Mouse (Mus musculus) frontal cortex, postnatal 36 days (tissue): ENCODE measurements at regions not wholly inside any gene's neighbourhood (a gene's known extent, or its start where the extent isn't known, plus 50 kb on each side); places are given as distances from the start of the nearest gene placed in this dataset.
A peak's percentile ranks its signal among the peaks of the same experiment; 100 is the strongest.

Source experiments
- DNase-seq, 2 experiments: peaks; one replicate each; pipeline ENCODE4 v3.0.0; 2022; ENCODE audit warnings: low spot score in 2 of 2

- DNase-seq: no peak
Observed at GRCm38 (mm10) chr11:94882687-94883383, 53.2 kb upstream of the Col1a1 start.

GRCm38 (mm10) chr11:94881982-94882686 is 53.9 kb upstream of the Col1a1 start:
- no peak for DNase-seq

DNA sequence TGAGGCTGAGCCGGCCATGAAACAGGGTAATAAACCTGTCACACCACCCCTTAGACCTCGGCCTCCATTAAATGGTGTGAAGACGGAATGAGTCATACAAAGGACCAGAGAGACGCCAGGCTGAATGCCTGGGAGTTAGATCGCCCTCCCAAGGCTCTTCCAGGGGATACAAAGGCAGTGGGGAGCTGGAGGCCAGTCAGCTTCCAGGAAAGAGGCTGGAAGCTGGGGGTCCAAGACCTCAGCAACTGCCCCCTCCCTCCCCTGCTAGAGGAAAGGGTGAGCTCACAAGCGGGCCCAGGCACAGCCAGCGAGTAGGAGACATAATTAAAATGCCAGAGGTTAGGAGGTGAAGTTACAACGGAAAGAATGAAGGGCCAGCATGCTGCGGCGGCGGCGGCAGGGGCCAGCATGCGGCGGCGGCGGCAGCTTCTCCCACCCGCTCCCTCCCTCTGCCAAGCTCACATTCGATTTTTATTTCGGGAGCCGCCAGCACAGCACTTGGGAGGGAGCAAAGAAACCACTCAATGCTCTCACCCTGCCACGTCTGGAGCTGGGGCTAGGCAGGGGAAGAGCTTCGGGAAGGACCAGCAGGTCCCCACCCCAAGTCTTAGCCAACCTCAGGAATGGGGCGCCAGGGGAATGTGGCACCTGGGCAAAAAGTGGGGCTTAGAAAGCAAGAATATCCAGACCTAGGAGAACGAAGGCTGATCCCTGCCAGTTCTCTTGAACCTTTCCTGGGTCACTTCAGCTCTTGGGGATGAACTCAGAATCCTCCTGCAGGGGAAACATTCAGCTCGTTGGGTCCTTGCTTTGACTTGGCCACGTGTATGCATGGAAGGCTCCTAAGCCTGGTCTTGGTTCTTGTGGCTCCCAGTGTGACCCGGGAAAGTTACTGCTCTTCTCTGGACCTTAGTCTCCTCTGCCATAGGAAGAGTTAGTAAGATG is 54.9 kb upstream of the Col1a1 start:
- DNase-seq: no peak

DNA sequence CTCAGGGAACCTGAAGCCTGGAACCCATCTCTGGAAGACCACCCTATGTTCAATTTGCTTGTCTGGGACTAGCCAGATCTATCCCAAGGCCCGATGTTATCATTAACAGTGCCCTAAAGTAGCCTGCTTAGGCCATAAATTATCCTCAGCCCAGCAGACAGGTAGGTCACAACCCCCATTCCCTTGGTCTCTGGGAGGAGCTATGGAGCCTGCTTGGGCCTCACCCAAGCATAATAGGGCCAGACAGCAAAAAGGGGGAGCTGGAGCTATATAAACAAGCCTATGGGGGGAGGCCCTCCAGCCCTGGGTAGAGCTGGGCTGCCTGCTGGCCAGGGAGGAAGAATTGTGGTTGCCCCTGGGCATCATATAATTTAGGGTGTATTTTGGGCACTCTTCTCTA is 59.3 kb upstream of the Col1a1 start:
- DNase-seq: no peak

GRCm38 (mm10) chr11:94875026-94875425 is 61.0 kb upstream of the Col1a1 start:
- no peak for DNase-seq

DNA sequence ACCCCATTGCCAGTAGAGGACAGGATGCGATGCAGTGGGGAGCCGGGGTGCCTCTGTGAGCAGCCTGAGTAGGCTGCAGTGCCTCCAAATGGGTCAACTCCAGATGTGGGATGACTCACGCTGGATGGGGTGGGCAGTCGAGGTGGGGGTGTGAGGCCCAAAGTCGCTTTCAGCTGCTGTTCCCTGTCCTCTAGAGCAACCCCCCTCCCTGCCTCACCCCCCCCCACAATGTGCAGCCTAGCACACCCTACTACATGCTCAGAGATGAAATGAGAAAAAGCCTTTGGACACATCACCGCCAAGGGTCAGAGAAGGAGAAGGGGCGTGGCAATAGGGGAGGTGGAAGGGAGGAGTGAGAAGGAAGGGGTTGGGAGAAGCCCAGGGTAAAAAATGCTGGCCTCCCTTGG is 61.9 kb upstream of the Col1a1 start:
- no peak for DNase-seq

- no peak for DNase-seq
Observed at GRCm38 (mm10) chr11:94873693-94874092, 62.3 kb upstream of the Col1a1 start.

GRCm38 (mm10) chr11:94872921-94873320 is 63.1 kb upstream of the Col1a1 start:
- peak in 1 of 2 experiments; percentile 50 for DNase-seq

DNA sequence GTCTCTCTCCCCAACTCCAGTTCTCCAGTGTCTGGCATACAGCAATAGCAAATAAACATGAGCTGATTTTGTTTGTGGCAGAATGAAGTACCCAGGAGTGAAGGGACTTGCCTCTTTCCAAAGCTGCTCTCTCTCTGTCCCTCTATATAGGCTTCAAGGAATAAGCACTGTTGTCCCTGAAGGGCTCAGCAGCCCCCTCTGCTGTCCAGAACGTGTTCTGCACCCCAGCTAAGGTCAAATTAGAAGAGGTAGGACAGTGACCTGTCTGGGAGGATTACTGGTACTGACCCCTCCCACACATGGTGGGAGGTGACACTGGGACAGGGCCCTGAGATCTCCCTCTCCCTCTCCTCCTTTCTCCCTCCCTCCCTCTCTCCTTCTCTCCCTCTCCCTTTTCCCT is 65.7 kb upstream of the Col1a1 start:
- peak; percentile 38 to 62 for DNase-seq

- DNase-seq: peak; percentile 15 to 36
Observed at GRCm38 (mm10) chr11:94869866-94870265, 66.2 kb upstream of the Col1a1 start.

GRCm38 (mm10) chr11:94866176-94866967 is 69.7 kb upstream of the Col1a1 start:
- DNase-seq: peak; percentile 57 to 62

DNA sequence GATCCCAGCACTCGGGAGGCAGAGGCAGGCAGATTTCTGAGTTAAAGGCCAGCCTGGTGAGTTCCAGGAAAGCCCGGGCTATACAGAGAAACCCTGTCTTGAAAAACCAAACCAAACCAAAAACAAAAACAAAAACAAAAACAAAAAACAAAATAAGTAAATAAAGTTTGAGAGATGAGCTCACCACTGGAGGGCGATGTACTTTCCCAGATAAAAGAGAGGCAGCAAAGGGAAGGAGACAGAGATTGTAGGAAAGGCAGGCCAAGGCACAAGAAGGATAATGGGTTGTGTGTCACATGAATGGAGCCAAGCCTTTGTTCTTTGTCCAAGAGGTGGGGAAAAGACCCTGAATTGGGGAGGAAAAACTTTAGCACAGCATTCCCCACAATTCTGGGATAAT is 67.6 kb upstream of the Tmem92 start:
- DNase-seq: no peak

DNA sequence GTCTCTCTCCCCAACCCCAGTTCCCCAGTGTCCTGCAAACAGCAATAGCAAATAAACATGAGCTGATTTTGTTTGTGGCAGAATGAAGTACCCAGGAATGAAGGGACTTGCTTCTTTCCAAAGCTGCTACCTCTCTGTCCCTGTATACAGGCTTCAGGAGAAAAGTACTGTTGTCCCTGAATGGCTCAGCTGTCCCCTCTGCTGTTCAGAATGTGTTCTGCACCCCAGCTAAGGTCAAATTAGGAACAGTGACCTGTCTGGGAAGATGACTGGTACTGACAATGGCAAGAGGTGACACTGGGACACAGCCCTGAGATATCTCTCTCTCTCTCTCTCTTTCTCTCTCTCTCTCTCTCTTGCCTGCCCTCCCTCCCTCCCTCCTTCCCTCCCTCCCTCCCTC is 56.6 kb upstream of the Tmem92 start:
- DNase-seq: no peak

- no peak for DNase-seq
Observed at GRCm38 (mm10) chr11:94838140-94838539, 55.6 kb upstream of the Tmem92 start.

- no peak for DNase-seq
Observed at GRCm38 (mm10) chr11:94836347-94836746, 53.8 kb upstream of the Tmem92 start.

GRCm38 (mm10) chr11:94832246-94832985 is 49.9 kb upstream of the Tmem92 start:
- peak; percentile 43 to 44 for DNase-seq
